Mouse (Mus musculus): ENCODE measurements around the gene Tmem135. TPM values are rescaled to one million over a fixed set of nuclear protein-coding genes. Genes with fewer than 3 reads are reported as not detected.

Gene Tmem135
- polyA plus RNA-seq, 1 experiment from 2014 or later = 27.5 TPM

GRCm38 (mm10) chr7:89431185-89431584 is 27.2 kb upstream of the Tmem135 start:
- no peak overlapping the region for H3K4me2 ChIP-seq (ENCODE audit: low read length)
- H3K9me3 ChIP-seq (ENCODE audit: control insufficient read depth, low read length) = no peaks in the 10 kb centered on the region
- no peak overlapping the region for H3K27ac ChIP-seq (ENCODE audit: low read length)
- 90% methylated on average over 2 of the region's 2 CpGs for WGBS
- H3K9ac ChIP-seq (replicated peaks; ENCODE audit: low read depth, low read length) = no peak overlapping the region
- no peaks in the 10 kb centered on the region for H3K36me3 ChIP-seq (ENCODE audit: control insufficient read depth, insufficient read depth)
- peaks cover 9% of the 10 kb centered on the region for H3K4me1 ChIP-seq (replicated peaks; ENCODE audit: control insufficient read depth, insufficient read depth, low read length)
- no peak overlapping the region for H3K4me3 ChIP-seq (replicated peaks; ENCODE audit: low read length)
- ATAC-seq = no peak
- no peaks in the 10 kb centered on the region for H3K27me3 ChIP-seq (replicated peaks; ENCODE audit: control insufficient read depth, insufficient read depth, low read length)

GRCm38 (mm10) chr7:89429326-89429725 is 25.3 kb upstream of the Tmem135 start:
- Histone ChIP-seq H3K4me1 (replicated peaks; ENCODE audit: control insufficient read depth, insufficient read depth, low read length) (peaks cover 9% of the 10 kb centered on the region), H3K9me3 (ENCODE audit: control insufficient read depth, low read length) (no peaks in the 10 kb centered on the region), H3K9ac (replicated peaks; ENCODE audit: low read depth, low read length) (no peak overlapping the region), H3K27ac (ENCODE audit: low read length) (no peak overlapping the region), H3K4me3 (replicated peaks; ENCODE audit: low read length) (no peak overlapping the region), H3K36me3 (ENCODE audit: control insufficient read depth, insufficient read depth) (no peaks in the 10 kb centered on the region), H3K27me3 (replicated peaks; ENCODE audit: control insufficient read depth, insufficient read depth, low read length) (no peaks in the 10 kb centered on the region), H3K4me2 (ENCODE audit: low read length) (no peak overlapping the region)
- WGBS = 68% methylated on average over 1 of the region's 1 CpGs
- ATAC-seq = no peak

GRCm38 (mm10) chr7:89428804-89429203 is 24.8 kb upstream of the Tmem135 start:
- 84% methylated on average over 5 of the region's 5 CpGs for WGBS
- H3K4me3 ChIP-seq (replicated peaks; ENCODE audit: low read length) = no peak overlapping the region

GRCm38 (mm10) chr7:89427101-89427500 is 23.1 kb upstream of the Tmem135 start:
- no peak overlapping the region for H3K4me2 ChIP-seq (ENCODE audit: low read length)
- no peak for ATAC-seq
- H3K27me3 ChIP-seq (replicated peaks; ENCODE audit: control insufficient read depth, insufficient read depth, low read length) = no peaks in the 10 kb centered on the region
- no peaks in the 10 kb centered on the region for H3K9me3 ChIP-seq (ENCODE audit: control insufficient read depth, low read length)
- no peak overlapping the region for H3K9ac ChIP-seq (replicated peaks; ENCODE audit: low read depth, low read length)
- H3K4me1 ChIP-seq (replicated peaks; ENCODE audit: control insufficient read depth, insufficient read depth, low read length) = no peaks in the 10 kb centered on the region
- H3K4me3 ChIP-seq (replicated peaks; ENCODE audit: low read length) = no peak overlapping the region
- WGBS = 62% methylated on average over 5 of the region's 5 CpGs
- no peaks in the 10 kb centered on the region for H3K36me3 ChIP-seq (ENCODE audit: control insufficient read depth, insufficient read depth)
- no peak overlapping the region for H3K27ac ChIP-seq (ENCODE audit: low read length)

More at GRCm38 (mm10) chr7:89428804-89429203, 24.8 kb upstream of the Tmem135 start:
- Histone ChIP-seq H3K9me3 (ENCODE audit: control insufficient read depth, low read length) (no peaks in the 10 kb centered on the region), H3K9ac (replicated peaks; ENCODE audit: low read depth, low read length) (no peak overlapping the region), H3K4me2 (ENCODE audit: low read length) (no peak overlapping the region), H3K27me3 (replicated peaks; ENCODE audit: control insufficient read depth, insufficient read depth, low read length) (no peaks in the 10 kb centered on the region), H3K36me3 (ENCODE audit: control insufficient read depth, insufficient read depth) (no peaks in the 10 kb centered on the region), H3K4me1 (replicated peaks; ENCODE audit: control insufficient read depth, insufficient read depth, low read length) (peaks cover 9% of the 10 kb centered on the region), H3K27ac (ENCODE audit: low read length) (no peak overlapping the region)
- no peak for ATAC-seq

GRCm38 (mm10) chr7:89425803-89426725 is 22.0 kb upstream of the Tmem135 start:
- Histone ChIP-seq H3K36me3 (ENCODE audit: control insufficient read depth, insufficient read depth) (no peaks in the 10 kb centered on the region), H3K9ac (replicated peaks; ENCODE audit: low read depth, low read length) (no peak overlapping the region), H3K9me3 (ENCODE audit: control insufficient read depth, low read length) (no peaks in the 10 kb centered on the region), H3K4me2 (ENCODE audit: low read length) (no peak overlapping the region), H3K4me3 (replicated peaks; ENCODE audit: low read length) (no peak overlapping the region), H3K4me1 (replicated peaks; ENCODE audit: control insufficient read depth, insufficient read depth, low read length) (no peaks in the 10 kb centered on the region), H3K27ac (ENCODE audit: low read length) (no peak overlapping the region), H3K27me3 (replicated peaks; ENCODE audit: control insufficient read depth, insufficient read depth, low read length) (no peaks in the 10 kb centered on the region)
- no peak for ATAC-seq
- WGBS = 82% methylated on average over 11 of the region's 11 CpGs

GRCm38 (mm10) chr7:89424659-89425058 is 20.6 kb upstream of the Tmem135 start:
- H3K27ac ChIP-seq (ENCODE audit: low read length) = no peak overlapping the region

GRCm38 (mm10) chr7:89423688-89424255 is 19.8 kb upstream of the Tmem135 start:
- WGBS = 66% methylated on average over 8 of the region's 8 CpGs
- H3K36me3 ChIP-seq (ENCODE audit: control insufficient read depth, insufficient read depth) = no peaks in the 10 kb centered on the region
- no peak for ATAC-seq
- H3K27ac ChIP-seq (ENCODE audit: low read length) = no peak overlapping the region
- H3K4me2 ChIP-seq (ENCODE audit: low read length) = no peak overlapping the region
- H3K27me3 ChIP-seq (replicated peaks; ENCODE audit: control insufficient read depth, insufficient read depth, low read length) = no peaks in the 10 kb centered on the region
- H3K9ac ChIP-seq (replicated peaks; ENCODE audit: low read depth, low read length) = no peak overlapping the region
- no peaks in the 10 kb centered on the region for H3K4me1 ChIP-seq (replicated peaks; ENCODE audit: control insufficient read depth, insufficient read depth, low read length)
- H3K4me3 ChIP-seq (replicated peaks; ENCODE audit: low read length) = no peak overlapping the region
- H3K9me3 ChIP-seq (ENCODE audit: control insufficient read depth, low read length) = no peaks in the 10 kb centered on the region

More at GRCm38 (mm10) chr7:89424659-89425058, 20.6 kb upstream of the Tmem135 start:
- Histone ChIP-seq H3K4me2 (ENCODE audit: low read length) (no peak overlapping the region), H3K4me3 (replicated peaks; ENCODE audit: low read length) (no peak overlapping the region), H3K9me3 (ENCODE audit: control insufficient read depth, low read length) (no peaks in the 10 kb centered on the region), H3K4me1 (replicated peaks; ENCODE audit: control insufficient read depth, insufficient read depth, low read length) (no peaks in the 10 kb centered on the region), H3K9ac (replicated peaks; ENCODE audit: low read depth, low read length) (no peak overlapping the region), H3K27me3 (replicated peaks; ENCODE audit: control insufficient read depth, insufficient read depth, low read length) (no peaks in the 10 kb centered on the region), H3K36me3 (ENCODE audit: control insufficient read depth, insufficient read depth) (no peaks in the 10 kb centered on the region)
- no peak for ATAC-seq
- WGBS = 84% methylated on average over 5 of the region's 5 CpGs

GRCm38 (mm10) chr7:89423194-89423593 is 19.2 kb upstream of the Tmem135 start:
- no peak for ATAC-seq
- H3K9me3 ChIP-seq (ENCODE audit: control insufficient read depth, low read length) = no peaks in the 10 kb centered on the region
- 36% methylated on average over 5 of the region's 5 CpGs for WGBS

GRCm38 (mm10) chr7:89422650-89423049 is 18.6 kb upstream of the Tmem135 start:
- no peaks in the 10 kb centered on the region for H3K27me3 ChIP-seq (replicated peaks; ENCODE audit: control insufficient read depth, insufficient read depth, low read length)
- H3K4me2 ChIP-seq (ENCODE audit: low read length) = no peak overlapping the region
- H3K4me3 ChIP-seq (replicated peaks; ENCODE audit: low read length) = no peak overlapping the region
- H3K36me3 ChIP-seq (ENCODE audit: control insufficient read depth, insufficient read depth) = no peaks in the 10 kb centered on the region
- no peak for ATAC-seq
- no peak overlapping the region for H3K9ac ChIP-seq (replicated peaks; ENCODE audit: low read depth, low read length)
- WGBS = 54% methylated on average over 8 of the region's 8 CpGs
- no peak overlapping the region for H3K27ac ChIP-seq (ENCODE audit: low read length)
- H3K4me1 ChIP-seq (replicated peaks; ENCODE audit: control insufficient read depth, insufficient read depth, low read length) = 0 out of 2 replicates have a peak, but pooled peaks cover 2% of the 10 kb centered on the region
- H3K9me3 ChIP-seq (ENCODE audit: control insufficient read depth, low read length) = no peaks in the 10 kb centered on the region

More at GRCm38 (mm10) chr7:89423194-89423593, 19.2 kb upstream of the Tmem135 start:
- Histone ChIP-seq H3K36me3 (ENCODE audit: control insufficient read depth, insufficient read depth) (no peaks in the 10 kb centered on the region), H3K4me1 (replicated peaks; ENCODE audit: control insufficient read depth, insufficient read depth, low read length) (0 out of 2 replicates have a peak, but pooled peaks cover 2% of the 10 kb centered on the region), H3K9ac (replicated peaks; ENCODE audit: low read depth, low read length) (no peak overlapping the region), H3K27me3 (replicated peaks; ENCODE audit: control insufficient read depth, insufficient read depth, low read length) (no peaks in the 10 kb centered on the region), H3K27ac (ENCODE audit: low read length) (no peak overlapping the region), H3K4me3 (replicated peaks; ENCODE audit: low read length) (no peak overlapping the region), H3K4me2 (ENCODE audit: low read length) (no peak overlapping the region)

Data from forebrain, embryonic 16.5 days (tissue).